In genomic region chr3:108764976-108765375, GRCm38 (mm10) we compare ENCODE assay signal across 22 mouse cellular contexts. TPM values are rescaled to one million over a fixed set of nuclear protein-coding genes. Genes with fewer than 3 reads are reported as not detected.
DNase-seq lines count a peak whose midpoint lies in the region; ATAC-seq and TF ChIP-seq lines count a peak whose summit lies in the region.
"Had no signal": no experiment of that assay in that cellular context is flagged by ENCODE, and none has a peak within 500 bp of the region (broad histone marks: within the 10 kb centered on the region; RNA-seq: fewer than 3 reads in every experiment).

No protein-coding gene starts in this region.

- no peak overlapping the region for H3K4me2 ChIP-seq in kidney, embryonic 16.5 days (replicated peaks; ENCODE audit: low read depth, low read length)
- H3K4me2 ChIP-seq: heart, embryonic 15.5 days; hindbrain, embryonic 14.5 days; midbrain, embryonic 15.5 days had no signal

- TF ChIP-seq CTCF in MEL (IDR thresholded peaks at IDR 0.05 in 2 of 3, conservative IDR thresholded peaks at IDR 0.05 in 1 of 3; ENCODE audit: control insufficient read depth in 1 of 3, insufficient read depth in 1 of 3, low read depth in 2 of 3, low read length in 3 of 3, poor library complexity in 1 of 3, severe bottlenecking in 1 of 3): no peak

- peak; percentile 27 for DNase-seq in gastrocnemius, postnatal 14 days
- DNase-seq in gastrocnemius, postnatal 25 days: no peak
- DNase-seq in kidney, postnatal 4 days: peak; percentile 40 to 56
- peak; percentile 84 for DNase-seq in 416B (ENCODE audit: low read depth)
- DNase-seq in MEL (ENCODE audit: low read depth, low spot score): peak; percentile 50
- DNase-seq in urinary bladder, postnatal 10 days (ENCODE audit: low spot score): no peak
- DNase-seq: cerebellum, adult 11-12 months; embryo, embryonic 11 days; liver; lung, adult 2 months; right cerebral cortex, adult 18-20 months had no signal

- H3K9ac ChIP-seq in kidney, embryonic 16.5 days (replicated peaks; ENCODE audit: low read length): no peak overlapping the region
- no peak overlapping the region for H3K9ac ChIP-seq in MEL (ENCODE audit: control insufficient read depth, low read depth, low read length, poor library complexity, severe bottlenecking)
- H3K9ac ChIP-seq: heart, embryonic 15.5 days; hindbrain, embryonic 14.5 days; midbrain, embryonic 15.5 days had no signal

- 49% methylated on average over 7 of the region's 7 CpGs for WGBS in kidney, embryonic 16.5 days

- TF ChIP-seq EP300 in MEL (IDR thresholded peaks at IDR 0.05; ENCODE audit: low read depth in 1 of 2, low read length in 2 of 2): no peak

- TF ChIP-seq RAD21 in MEL (IDR thresholded peaks at IDR 0.05; ENCODE audit: low read depth, low read length): no peak

- peaks cover 6% of the 10 kb centered on the region for H3K27me3 ChIP-seq in kidney, embryonic 16.5 days (ENCODE audit: insufficient read depth, low read length)
- H3K27me3 ChIP-seq in MEL (ENCODE audit: control insufficient read depth in 1 of 2, insufficient read depth in 2 of 2, low read length in 2 of 2): no peaks in the 10 kb centered on the region
- H3K27me3 ChIP-seq: midbrain, embryonic 15.5 days had no signal

- no peaks in the 10 kb centered on the region for H3K9me3 ChIP-seq in kidney, embryonic 16.5 days (ENCODE audit: low read length)
- no peaks in the 10 kb centered on the region for H3K9me3 ChIP-seq in MEL (replicated peaks; ENCODE audit: insufficient read depth, low read length)
- H3K9me3 ChIP-seq: G1E; heart, embryonic 15.5 days; midbrain, embryonic 15.5 days had no signal

- H3K79me2 ChIP-seq in MEL (ENCODE audit: control insufficient read depth, insufficient read depth, low read length, poor library complexity): no peaks in the 10 kb centered on the region

- intact Hi-C loops in gastrocnemius, postnatal 14 days (cut with DNase I; ENCODE audit: low total_unique reads): no loop called here

- no peak overlapping the region for H3K4me3 ChIP-seq in kidney, embryonic 16.5 days (ENCODE audit: low read length)
- H3K4me3 ChIP-seq in MEL (ENCODE audit: control insufficient read depth in 1 of 2, insufficient read depth in 1 of 2, low read depth in 2 of 2, low read length in 2 of 2): no peak overlapping the region
- H3K4me3 ChIP-seq: heart, embryonic 15.5 days; midbrain, embryonic 15.5 days had no signal

- TF ChIP-seq POLR2A in MEL (IDR thresholded peaks at IDR 0.05; ENCODE audit: control insufficient read depth in 1 of 2, insufficient read depth in 1 of 2, low read depth in 1 of 2, low read length in 2 of 2, poor library complexity in 1 of 2): no peak

- no peak for ATAC-seq in kidney, embryonic 16.5 days (ENCODE audit: low FRiP score, low TSS enrichment)
- ATAC-seq: CD4-positive, CD25-positive, alpha-beta regulatory T cell, adult 4 months; intestine, embryonic 16.5 days; midbrain, embryonic 15.5 days had no signal

- H3K36me3 ChIP-seq in kidney, embryonic 16.5 days (ENCODE audit: insufficient read depth, low read length): no peaks in the 10 kb centered on the region
- H3K36me3 ChIP-seq in MEL (ENCODE audit: control insufficient read depth in 1 of 2, insufficient read depth in 2 of 2, low read length in 2 of 2): no peaks in the 10 kb centered on the region
- H3K36me3 ChIP-seq: G1E; heart, embryonic 15.5 days; midbrain, embryonic 15.5 days had no signal

- peaks cover 8% of the 10 kb centered on the region; the same call in 1 of the 2 replicates for H3K4me1 ChIP-seq in kidney, embryonic 16.5 days (ENCODE audit: insufficient read depth, low read length)
- H3K4me1 ChIP-seq in MEL (ENCODE audit: control insufficient read depth in 1 of 2, insufficient read depth in 2 of 2, low read length in 2 of 2): no peaks in the 10 kb centered on the region
- H3K4me1 ChIP-seq: midbrain, embryonic 15.5 days had no signal

- H3K27ac ChIP-seq in kidney, embryonic 16.5 days (ENCODE audit: low read length): no peak overlapping the region
- no peak overlapping the region for H3K27ac ChIP-seq in MEL (ENCODE audit: control insufficient read depth, low read depth, low read length)
- H3K27ac ChIP-seq: heart, embryonic 15.5 days; hindbrain, embryonic 14.5 days; midbrain, embryonic 15.5 days had no signal

TF ChIP-seq in MEL, 35 proteins besides CTCF, POLR2A, EP300 and RAD21:
- no peak for TF ChIP-seq GATA1 (IDR thresholded peaks at IDR 0.05; ENCODE audit: low read depth, low read length)
- TF ChIP-seq ZC3H11A (IDR thresholded peaks at IDR 0.05; ENCODE audit: low read depth, low read length): no peak

RNA-seq across cellular contexts. Expression of gene Aknad1, which starts 25.5 kb away (rescaled TPM):
- under 1 TPM in 1 of 2 experiments, not detected in 1; 0.12 TPM for total RNA-seq in gastrocnemius, postnatal 14 days (2021)
- under 1 TPM; 0.19 to 0.20 TPM for total RNA-seq in gastrocnemius, postnatal 25 days (2021)
- 0.11 TPM in 1 of 2 replicates, not detected in the other for polyA plus RNA-seq in kidney, embryonic 16.5 days (2015; fragmentation: Nextera tagmentation; extraction: Ambion mirVana)
- not detected in 2 replicates for total RNA-seq in MEL (2012; rRNA removed)
- polyA plus RNA-seq in MEL (2012; ENCODE audit: insufficient read depth in 1 of 2, insufficient read length in 2 of 2, low read depth in 1 of 2, low replicate concordance in 2 of 2, missing spikeins in 1 of 2): under 1 TPM in 1 of 2 experiments, not detected in 1; 0.06 TPM
- total RNA-seq: layer of hippocampus, postnatal 25 days; left cerebral cortex, postnatal 25 days; megakaryocyte progenitor cell, adult 5-6 weeks had no signal
- polyA plus RNA-seq: CD4-positive, CD25-positive, alpha-beta regulatory T cell, adult 4 months; forebrain, embryonic 11.5 days; G1E; heart, embryonic 15.5 days; hindbrain, embryonic 14.5 days; midbrain, embryonic 15.5 days had no signal

RNA-seq across cellular contexts. Expression of gene Gpsm2, which starts 42.9 kb away (rescaled TPM):
- 1 to 10 TPM; 5.6 to 7.9 TPM for total RNA-seq in gastrocnemius, postnatal 14 days (2021)
- 1 to 10 TPM; 4.4 to 4.7 TPM for total RNA-seq in gastrocnemius, postnatal 25 days (2021)
- 38.4 and 51.5 TPM in 2 replicates for polyA plus RNA-seq in kidney, embryonic 16.5 days (2015; fragmentation: Nextera tagmentation; extraction: Ambion mirVana)
- 17.6 and 21.7 TPM in 2 replicates for total RNA-seq in MEL (2012; rRNA removed)
- 10 to 100 TPM in 1 of 2 experiments, not detected in 1; 27.5 TPM for polyA plus RNA-seq in MEL (2012; ENCODE audit: insufficient read depth in 1 of 2, insufficient read length in 2 of 2, low read depth in 1 of 2, low replicate concordance in 2 of 2, missing spikeins in 1 of 2)

Comparison
In these comparisons a context has a peak if more than half of its experiments do, and no peak if none do; other contexts are left out.
1. DNase-seq: peak in gastrocnemius, postnatal 14 days (single experiment), kidney, postnatal 4 days (2 of 2), 416B (single experiment) and MEL (single experiment); none in gastrocnemius, postnatal 25 days (single experiment) and urinary bladder, postnatal 10 days (single experiment).